Mouse (Mus musculus): ENCODE results near the gene Oaz1. TPM values are rescaled to one million over a fixed set of nuclear protein-coding genes. Genes with fewer than 3 reads are reported as not detected.

Gene Oaz1
- polyA plus RNA-seq, 1 experiment: 779 TPM

GRCm38 (mm10) chr10:80843931-80844547, 17.6 kb downstream of the Oaz1 start, which contains the start of gene Lingo3:
TSS of gene Lingo3 (minus strand) at chr10:80844039.
- peak; percentile 80 to 84 for DNase-seq
- Histone ChIP-seq H3K4me3 (replicated peaks; ENCODE audit: insufficient read depth, low read depth, low read length) (peak within 1 kb of the TSS; percentile 75), H3K4me1 (ENCODE audit: control insufficient read depth, insufficient read depth, low read length) (peaks cover 40% of the 10 kb centered on the region), H3K27me3 (ENCODE audit: control insufficient read depth, insufficient read depth, low read length) (no peaks in the 10 kb centered on the region), H3K27ac (ENCODE audit: insufficient read depth, low read length) (peak within 1 kb of the TSS; percentile 48)
- WGBS: 2% methylated on average over 39 of the region's 51 CpGs
- TF ChIP-seq POLR2A (IDR thresholded peaks at IDR 0.05; ENCODE audit: borderline replicate concordance, insufficient read depth, low read length) (peak; percentile 63; the same call in 1 of the 2 replicates), CTCF (IDR thresholded peaks at IDR 0.05; ENCODE audit: borderline replicate concordance, insufficient read depth, low read depth, low read length) (no peak)

- no peak overlapping the region for H3K27ac ChIP-seq (ENCODE audit: insufficient read depth, low read length)
- no peaks in the 10 kb centered on the region for H3K27me3 ChIP-seq (ENCODE audit: control insufficient read depth, insufficient read depth, low read length)
- WGBS: 13% methylated on average over 8 of the region's 8 CpGs
- peaks cover 33% of the 10 kb centered on the region for H3K4me1 ChIP-seq (ENCODE audit: control insufficient read depth, insufficient read depth, low read length)
- H3K4me3 ChIP-seq (replicated peaks; ENCODE audit: insufficient read depth, low read depth, low read length): no peak overlapping the region
- TF ChIP-seq POLR2A (IDR thresholded peaks at IDR 0.05; ENCODE audit: borderline replicate concordance, insufficient read depth, low read length) (no peak), CTCF (IDR thresholded peaks at IDR 0.05; ENCODE audit: borderline replicate concordance, insufficient read depth, low read depth, low read length) (no peak)
- no peak for DNase-seq
Measured at GRCm38 (mm10) chr10:80845055-80845693, 18.7 kb downstream of the Oaz1 start.

GRCm38 (mm10) chr10:80845732-80846131, 19.3 kb downstream of the Oaz1 start:
- Histone ChIP-seq H3K4me1 (ENCODE audit: control insufficient read depth, insufficient read depth, low read length) (peaks cover 27% of the 10 kb centered on the region), H3K27ac (ENCODE audit: insufficient read depth, low read length) (no peak overlapping the region), H3K27me3 (ENCODE audit: control insufficient read depth, insufficient read depth, low read length) (no peaks in the 10 kb centered on the region), H3K4me3 (replicated peaks; ENCODE audit: insufficient read depth, low read depth, low read length) (no peak overlapping the region)
- no peak for DNase-seq
- 60% methylated on average over 12 of the region's 12 CpGs for WGBS
- no peak for TF ChIP-seq POLR2A (IDR thresholded peaks at IDR 0.05; ENCODE audit: borderline replicate concordance, insufficient read depth, low read length)
- TF ChIP-seq CTCF (IDR thresholded peaks at IDR 0.05; ENCODE audit: borderline replicate concordance, insufficient read depth, low read depth, low read length): no peak

- DNase-seq: no peak
- Histone ChIP-seq H3K4me1 (ENCODE audit: control insufficient read depth, insufficient read depth, low read length) (peaks cover 14% of the 10 kb centered on the region), H3K4me3 (replicated peaks; ENCODE audit: insufficient read depth, low read depth, low read length) (no peak overlapping the region), H3K27me3 (ENCODE audit: control insufficient read depth, insufficient read depth, low read length) (no peaks in the 10 kb centered on the region), H3K27ac (ENCODE audit: insufficient read depth, low read length) (no peak overlapping the region)
- no peak for TF ChIP-seq CTCF (IDR thresholded peaks at IDR 0.05; ENCODE audit: borderline replicate concordance, insufficient read depth, low read depth, low read length)
- TF ChIP-seq POLR2A (IDR thresholded peaks at IDR 0.05; ENCODE audit: borderline replicate concordance, insufficient read depth, low read length): no peak
- WGBS: 23% methylated on average over 10 of the region's 10 CpGs
Measured at GRCm38 (mm10) chr10:80848571-80848970, 22.1 kb downstream of the Oaz1 start.

GRCm38 (mm10) chr10:80854913-80855748, 28.7 kb downstream of the Oaz1 start, which contains the start of the genes Lsm7 and Sppl2b:
TSS of gene Lsm7 (minus strand) at chr10:80855209.
TSS of gene Sppl2b (plus strand) at chr10:80855275.
- DNase-seq: peak; percentile 96 to 99
- H3K27me3 ChIP-seq (ENCODE audit: control insufficient read depth, insufficient read depth, low read length): no peaks in the 10 kb centered on the region
- H3K27ac ChIP-seq (ENCODE audit: insufficient read depth, low read length): peak within 1 kb of the TSS; percentile 31
- peaks cover 27% of the 10 kb centered on the region for H3K4me1 ChIP-seq (ENCODE audit: control insufficient read depth, insufficient read depth, low read length)
- TF ChIP-seq POLR2A (IDR thresholded peaks at IDR 0.05; ENCODE audit: borderline replicate concordance, insufficient read depth, low read length) (peak; percentile 86), CTCF (IDR thresholded peaks at IDR 0.05; ENCODE audit: borderline replicate concordance, insufficient read depth, low read depth, low read length) (no peak)
- peak within 1 kb of the TSS; percentile 95 for H3K4me3 ChIP-seq (replicated peaks; ENCODE audit: insufficient read depth, low read depth, low read length)
- WGBS: under 1% methylated on average over 80 of the region's 81 CpGs

GRCm38 (mm10) chr10:80855749-80856073, 29.3 kb downstream of the Oaz1 start:
- Histone ChIP-seq H3K27me3 (ENCODE audit: control insufficient read depth, insufficient read depth, low read length) (no peaks in the 10 kb centered on the region), H3K27ac (ENCODE audit: insufficient read depth, low read length) (peak overlapping the region; percentile 31), H3K4me3 (replicated peaks; ENCODE audit: insufficient read depth, low read depth, low read length) (peak overlapping the region; percentile 95), H3K4me1 (ENCODE audit: control insufficient read depth, insufficient read depth, low read length) (peaks cover 27% of the 10 kb centered on the region)
- DNase-seq: peak; percentile 76 to 81
- no peak for TF ChIP-seq CTCF (IDR thresholded peaks at IDR 0.05; ENCODE audit: borderline replicate concordance, insufficient read depth, low read depth, low read length)
- WGBS: 2% methylated on average over 11 of the region's 11 CpGs

- peak overlapping the region; percentile 95 for H3K4me3 ChIP-seq (replicated peaks; ENCODE audit: insufficient read depth, low read depth, low read length)
- no peak overlapping the region for H3K27ac ChIP-seq (ENCODE audit: insufficient read depth, low read length)
- H3K27me3 ChIP-seq (ENCODE audit: control insufficient read depth, insufficient read depth, low read length): no peaks in the 10 kb centered on the region
- no peak for DNase-seq
- TF ChIP-seq CTCF (IDR thresholded peaks at IDR 0.05; ENCODE audit: borderline replicate concordance, insufficient read depth, low read depth, low read length): no peak
- TF ChIP-seq POLR2A (IDR thresholded peaks at IDR 0.05; ENCODE audit: borderline replicate concordance, insufficient read depth, low read length): no peak
- peaks cover 27% of the 10 kb centered on the region for H3K4me1 ChIP-seq (ENCODE audit: control insufficient read depth, insufficient read depth, low read length)
- WGBS: 25% methylated on average over 3 of the region's 3 CpGs
Measured at GRCm38 (mm10) chr10:80856267-80856666, 29.8 kb downstream of the Oaz1 start.

Measured in cerebellum, adult 2 months (tissue).